Mouse (Mus musculus) Muller cell, postnatal 12 days (primary cell): ENCODE measurements around the gene Ano4.
A peak's percentile ranks its signal among the peaks of the same experiment; 100 is the strongest.

Experiments
- DNase-seq: peaks from one replicate; pipeline ENCODE4 v3.0.0-alpha.2; 2015; ENCODE audit errors: inconsistent ontology term

Ano4 gene

GRCm38 (mm10) chr10:89344491-89345195 lies at the start of gene Ano4:
TSS of gene Ano4 (minus strand) at chr10:89344762.
- DNase-seq, result peak; percentile 56

- DNase-seq, result no peak
Observed at GRCm38 (mm10) chr10:89392687-89393086, 48.1 kb upstream of the Ano4 start.

GRCm38 (mm10) chr10:89391571-89392163 lies 47.1 kb upstream of the Ano4 start:
- DNase-seq, result peak; percentile 75

- DNase-seq, result no peak
Observed at GRCm38 (mm10) chr10:89386461-89386860, 41.9 kb upstream of the Ano4 start.

GRCm38 (mm10) chr10:89383462-89383861 lies 38.9 kb upstream of the Ano4 start:
- no peak for DNase-seq

- no peak for DNase-seq
Observed at GRCm38 (mm10) chr10:89377750-89378149, 33.2 kb upstream of the Ano4 start.

- DNase-seq, result no peak
Observed at GRCm38 (mm10) chr10:89370051-89370450, 25.5 kb upstream of the Ano4 start.

GRCm38 (mm10) chr10:89358933-89359332 lies 14.4 kb upstream of the Ano4 start:
- no peak for DNase-seq

- DNase-seq, result no peak
Observed at GRCm38 (mm10) chr10:89354639-89355038, 10.1 kb upstream of the Ano4 start.

- DNase-seq, result peak; percentile 19
Observed at GRCm38 (mm10) chr10:89351416-89351815, 6.9 kb upstream of the Ano4 start.

GRCm38 (mm10) chr10:89345606-89346005 lies 1.0 kb upstream of the Ano4 start:
- DNase-seq, result no peak

- no peak for DNase-seq
Observed at GRCm38 (mm10) chr10:89345196-89345533, 603 bp upstream of the Ano4 start.

- DNase-seq, result no peak
Observed at GRCm38 (mm10) chr10:89344132-89344490, 451 bp downstream of the Ano4 start.

GRCm38 (mm10) chr10:89343716-89344115 lies 846 bp downstream of the Ano4 start:
- DNase-seq, result no peak

- DNase-seq, result no peak
Observed at GRCm38 (mm10) chr10:89330261-89330660, 14.3 kb downstream of the Ano4 start.

- DNase-seq, result no peak
Observed at GRCm38 (mm10) chr10:89329806-89330205, 14.8 kb downstream of the Ano4 start.

GRCm38 (mm10) chr10:89328876-89329275 lies 15.7 kb downstream of the Ano4 start:
- no peak for DNase-seq

- peak; percentile 51 for DNase-seq
Observed at GRCm38 (mm10) chr10:89327004-89327511, 17.5 kb downstream of the Ano4 start.

- DNase-seq, result no peak
Observed at GRCm38 (mm10) chr10:89326383-89326782, 18.2 kb downstream of the Ano4 start.

- no peak for DNase-seq
Observed at GRCm38 (mm10) chr10:89307566-89307965, 37.0 kb downstream of the Ano4 start.

GRCm38 (mm10) chr10:89300346-89300745 lies 44.2 kb downstream of the Ano4 start:
- peak; percentile 5 for DNase-seq

GRCm38 (mm10) chr10:89292784-89293183 lies 51.8 kb downstream of the Ano4 start:
- DNase-seq, result no peak

GRCm38 (mm10) chr10:89290698-89291097 lies 53.9 kb downstream of the Ano4 start:
- DNase-seq, result no peak
